Mouse (Mus musculus) heart, embryonic 16.5 days (tissue): ENCODE results near the gene Smlr1. TPM values are rescaled to one million over a fixed set of nuclear protein-coding genes. Genes with fewer than 3 reads are reported as not detected.

Experiments used
- ATAC-seq: fragments of 200-750 bp; cut with Nextera tagmentation; replicated peaks from 2 replicates; pipeline ENCODE4 v1.8.0; 2017; ENCODE audit warnings: moderate number of reproducible peaks; ENCODE audit not compliant: insufficient read depth, low FRiP score; ENCODE audit errors: extremely low read depth
- H3K27ac ChIP-seq: fragments of 300-500 bp; sonication (generic); 2 replicates; pipeline ENCODE4 v1.5.1; 2014; ENCODE audit warnings: mild to moderate bottlenecking, low read length, control low read depth, moderate library complexity
- H3K27me3 ChIP-seq: fragments of 300-500 bp; sonication (generic); 2 replicates; pipeline ENCODE4 v1.6.1; 2014; ENCODE audit warnings: low read length, mixed read lengths; ENCODE audit not compliant: control insufficient read depth, insufficient read depth
- H3K36me3 ChIP-seq: fragments of 300-500 bp; sonication (generic); 2 replicates; pipeline ENCODE4 v1.6.1; 2014; ENCODE audit not compliant: control insufficient read depth, insufficient read depth
- H3K4me1 ChIP-seq: fragments of 300-500 bp; sonication (generic); 2 replicates; pipeline ENCODE4 v1.6.1; 2014; ENCODE audit warnings: low read length, mixed read lengths; ENCODE audit not compliant: control insufficient read depth, insufficient read depth
- H3K4me2 ChIP-seq: fragments of 300-500 bp; sonication (generic); 2 replicates; pipeline ENCODE4 v1.6.1; 2014; ENCODE audit warnings: low read depth, mild to moderate bottlenecking, control low read depth, low read length
- H3K4me3 ChIP-seq: fragments of 300-500 bp; sonication (generic); 2 replicates; pipeline ENCODE4 v1.5.1; 2014; ENCODE audit warnings: mild to moderate bottlenecking, control low read depth, low read length
- H3K9ac ChIP-seq: fragments of 300-500 bp; sonication (generic); 2 replicates; pipeline ENCODE4 v1.6.1; 2014; ENCODE audit warnings: low read length, control low read depth
- H3K9me3 ChIP-seq: fragments of 300-500 bp; sonication (generic); replicated peaks from 2 replicates; pipeline ENCODE4 v1.6.1; 2016; ENCODE audit warnings: low read length; ENCODE audit not compliant: control insufficient read depth
- WGBS: fragments of 180-500 bp; shearing (Covaris S2); extraction: QIAGEN DNeasy Blood & Tissue Kit; methylation state at CpG from one replicate; pipeline ENCODE4 v1.1.7; 2014; 5-methylcytosine and 5-hydroxymethylcytosine counted together
- polyA plus RNA-seq: library from polyadenylated mRNA; unstranded; fragments of >200 nt; fragmentation: Nextera tagmentation; extraction: Ambion mirVana; gene quantifications from 2 replicates; pipeline ENCODE4 v1.2.1, GENCODE M21; 2015

Smlr1 gene
- polyA plus RNA-seq = not detected in 2 replicates

DNA sequence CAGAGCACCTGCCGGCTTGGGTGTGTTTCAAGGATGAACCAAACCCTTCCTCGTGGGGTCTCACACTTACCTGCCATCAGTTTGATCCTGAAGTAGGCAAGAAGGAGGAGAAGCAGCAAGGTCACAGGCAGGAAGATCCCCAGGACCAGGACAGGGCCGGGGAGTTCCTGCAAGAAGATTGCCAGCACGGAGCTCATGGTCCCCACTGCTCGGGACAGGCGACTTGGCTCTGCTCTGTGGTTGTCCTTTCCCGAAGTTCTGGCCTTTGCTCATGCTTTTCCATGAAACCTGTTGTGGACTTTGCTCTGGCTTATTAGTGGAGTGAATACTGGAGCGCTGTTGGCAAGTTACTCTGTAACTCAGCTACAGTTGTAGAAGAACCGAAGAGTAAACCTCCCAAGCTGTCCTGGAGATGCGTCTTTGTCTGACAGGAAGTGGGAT, at the start of gene Smlr1:
TSS of gene Smlr1 (minus strand) at position 377 of the 441 bp plus-strand sequence.
- Histone ChIP-seq H3K27me3 (no peaks in the 10 kb centered on the region), H3K4me2 (no peak within 1 kb of the TSS), H3K4me1 (peaks cover 16% of the 10 kb centered on the region), H3K27ac (no peak within 1 kb of the TSS), H3K4me3 (no peak within 1 kb of the TSS), H3K36me3 (no peaks in the 10 kb centered on the region), H3K9me3 (no peaks in the 10 kb centered on the region), H3K9ac (no peak within 1 kb of the TSS)
- whole genome bisulfite sequencing = 87% methylated on average over 10 of the region's 10 CpGs
- no peak for ATAC-seq

DNA sequence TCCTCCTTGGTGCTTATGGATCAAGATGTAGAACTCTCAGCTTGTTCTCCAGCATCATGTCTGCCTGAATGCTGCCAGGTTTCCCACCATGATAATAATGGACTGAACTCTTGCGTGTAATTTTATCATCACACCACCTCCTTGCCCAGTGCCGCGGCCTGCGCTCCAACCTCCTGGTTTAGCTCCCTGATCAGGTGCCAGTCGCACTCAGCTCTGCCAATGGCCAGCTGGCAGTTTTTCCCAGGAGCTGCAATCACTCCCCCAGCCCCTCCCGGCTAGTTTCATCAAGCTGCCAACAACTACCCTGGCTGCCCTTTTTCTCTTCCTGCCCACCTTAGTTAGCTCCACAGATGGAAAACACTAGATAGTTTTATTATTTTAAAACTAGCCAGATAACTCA, 48.8 kb upstream of the Smlr1 start:
- no peak for ATAC-seq
- 86% methylated on average over 6 of the region's 6 CpGs for WGBS
- Histone ChIP-seq H3K27me3 (no peaks in the 10 kb centered on the region), H3K9me3 (no peaks in the 10 kb centered on the region), H3K27ac (no peak overlapping the region), H3K4me2 (no peak overlapping the region), H3K4me3 (no peak overlapping the region), H3K9ac (no peak overlapping the region), H3K4me1 (no peaks in the 10 kb centered on the region), H3K36me3 (no peaks in the 10 kb centered on the region)

DNA sequence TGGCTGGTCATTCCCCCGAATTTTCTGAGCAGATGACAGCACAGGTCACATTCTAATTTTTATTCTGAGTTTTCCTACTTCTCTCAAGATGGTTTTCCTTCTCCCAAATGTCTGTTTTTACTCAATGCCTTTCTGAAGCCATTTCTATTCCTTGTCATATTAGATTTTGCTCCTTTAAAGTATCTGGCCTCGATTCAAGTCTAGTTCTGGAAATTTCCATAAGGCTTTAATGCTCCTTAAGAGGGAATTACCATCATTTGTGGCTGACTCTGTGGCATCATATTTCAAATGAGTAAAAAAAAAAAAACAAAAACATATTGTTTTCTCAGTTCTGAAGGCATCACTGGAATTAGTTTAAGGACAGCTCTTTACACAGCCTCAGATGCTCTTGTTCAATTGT, 44.0 kb upstream of the Smlr1 start:
- no peaks in the 10 kb centered on the region for H3K36me3 ChIP-seq
- H3K27ac ChIP-seq = no peak overlapping the region
- no peaks in the 10 kb centered on the region for H3K27me3 ChIP-seq
- no peaks in the 10 kb centered on the region for H3K9me3 ChIP-seq
- WGBS = 74% methylated on average over 2 of the region's 2 CpGs
- no peak for ATAC-seq
- H3K4me3 ChIP-seq = no peak overlapping the region
- H3K9ac ChIP-seq = no peak overlapping the region
- no peaks in the 10 kb centered on the region for H3K4me1 ChIP-seq
- no peak overlapping the region for H3K4me2 ChIP-seq

DNA sequence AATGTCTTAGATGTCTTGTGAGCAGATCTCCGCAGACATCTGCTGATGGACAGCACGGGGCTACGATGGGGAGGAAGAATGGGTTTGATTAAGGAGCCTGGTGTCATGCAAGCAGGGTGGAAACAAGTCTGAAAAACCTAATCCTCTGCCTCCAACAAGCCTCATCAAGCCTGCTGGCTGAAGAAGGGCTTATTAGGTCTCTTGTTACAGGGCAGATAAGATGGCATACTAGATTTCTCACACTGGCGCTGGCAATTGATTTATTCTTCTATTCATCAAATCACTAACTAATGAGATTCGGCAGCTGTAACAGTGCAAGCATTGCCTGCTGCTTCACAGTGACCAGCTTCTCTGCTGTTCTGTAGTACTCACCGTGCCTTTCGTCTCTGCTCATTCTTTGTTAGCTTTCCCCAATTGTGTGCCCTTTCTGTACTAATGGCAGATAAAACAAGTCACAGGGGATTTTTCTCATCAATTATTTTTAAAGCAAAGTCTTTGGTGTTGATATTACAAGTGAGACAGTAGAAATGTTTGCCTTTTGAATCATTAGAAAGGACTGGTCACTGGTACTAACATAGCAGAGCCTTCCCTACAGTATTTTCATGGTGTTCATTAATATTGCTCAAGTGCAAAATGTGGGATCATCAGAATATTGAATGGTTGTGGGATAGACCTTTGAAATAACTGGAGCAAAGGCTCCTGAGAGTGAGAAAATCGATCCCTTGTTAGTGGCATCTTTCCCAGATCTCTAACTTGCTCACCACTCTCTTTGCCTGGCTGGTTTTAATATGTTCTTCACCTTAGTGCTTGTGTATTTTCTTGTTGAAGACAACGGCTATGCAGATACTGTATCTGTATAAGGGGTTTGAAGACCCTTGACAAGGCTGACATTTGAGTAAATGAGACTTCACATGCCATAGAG, 35.5 kb upstream of the Smlr1 start:
- H3K4me1 ChIP-seq = no peaks in the 10 kb centered on the region
- no peak overlapping the region for H3K27ac ChIP-seq
- no peaks in the 10 kb centered on the region for H3K27me3 ChIP-seq
- no peak for ATAC-seq
- H3K9ac ChIP-seq = no peak overlapping the region
- no peak overlapping the region for H3K4me3 ChIP-seq
- H3K9me3 ChIP-seq = no peaks in the 10 kb centered on the region
- no peaks in the 10 kb centered on the region for H3K36me3 ChIP-seq
- 75% methylated on average over 9 of the region's 9 CpGs for WGBS
- H3K4me2 ChIP-seq = no peak overlapping the region

DNA sequence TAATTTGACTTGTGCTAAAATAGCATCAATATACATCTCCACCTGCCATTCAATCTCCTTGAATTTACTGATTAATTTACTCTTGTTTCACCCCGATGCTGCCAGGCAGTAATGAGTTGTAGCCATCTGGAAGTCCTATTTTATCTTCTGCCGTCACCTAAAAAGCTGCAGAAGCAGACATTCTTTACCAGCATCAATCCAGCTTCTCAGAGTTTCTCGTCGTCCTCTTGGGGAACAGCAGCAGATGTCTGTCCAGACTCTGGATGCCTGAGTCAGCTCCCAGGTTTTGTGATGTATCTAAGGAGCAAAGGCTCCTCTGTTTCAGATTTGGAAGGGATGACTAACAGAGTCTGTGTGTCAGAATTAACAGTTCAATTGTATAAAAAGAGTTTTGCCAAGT, 16.9 kb upstream of the Smlr1 start:
- Histone ChIP-seq H3K36me3 (no peaks in the 10 kb centered on the region), H3K27me3 (no peaks in the 10 kb centered on the region), H3K27ac (no peak overlapping the region), H3K4me2 (no peak overlapping the region), H3K4me1 (no peaks in the 10 kb centered on the region), H3K9me3 (no peaks in the 10 kb centered on the region; the same call in 1 of the 2 replicates), H3K4me3 (no peak overlapping the region), H3K9ac (no peak overlapping the region)
- no peak for ATAC-seq
- 54% methylated on average over 4 of the region's 4 CpGs for WGBS

DNA sequence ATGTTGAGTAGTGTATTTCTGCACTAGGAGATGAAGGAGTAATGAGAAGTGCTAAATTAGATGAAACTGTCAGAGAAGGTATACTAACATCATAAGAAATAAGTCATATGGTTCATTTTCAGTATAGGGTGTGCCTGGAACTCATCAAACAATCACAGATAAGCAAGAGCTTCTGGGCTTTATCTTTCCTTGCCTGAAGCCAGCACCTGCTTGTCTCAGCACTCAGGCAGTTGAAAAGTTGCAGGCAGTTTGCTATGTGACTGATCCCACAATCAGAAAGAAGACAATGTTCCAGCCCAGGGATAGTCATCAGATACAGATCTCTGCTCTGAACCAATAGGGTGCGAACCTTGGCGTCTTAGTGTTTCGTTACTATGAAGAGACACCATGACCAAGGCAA, 5.0 kb upstream of the Smlr1 start:
- Histone ChIP-seq H3K27me3 (no peaks in the 10 kb centered on the region), H3K4me2 (no peak overlapping the region), H3K36me3 (no peaks in the 10 kb centered on the region), H3K9me3 (no peaks in the 10 kb centered on the region), H3K4me3 (no peak overlapping the region), H3K4me1 (peaks cover 3% of the 10 kb centered on the region; the same call in 1 of the 2 replicates), H3K9ac (no peak overlapping the region), H3K27ac (no peak overlapping the region)
- no peak for ATAC-seq
- 92% methylated on average over 3 of the region's 3 CpGs for WGBS

DNA sequence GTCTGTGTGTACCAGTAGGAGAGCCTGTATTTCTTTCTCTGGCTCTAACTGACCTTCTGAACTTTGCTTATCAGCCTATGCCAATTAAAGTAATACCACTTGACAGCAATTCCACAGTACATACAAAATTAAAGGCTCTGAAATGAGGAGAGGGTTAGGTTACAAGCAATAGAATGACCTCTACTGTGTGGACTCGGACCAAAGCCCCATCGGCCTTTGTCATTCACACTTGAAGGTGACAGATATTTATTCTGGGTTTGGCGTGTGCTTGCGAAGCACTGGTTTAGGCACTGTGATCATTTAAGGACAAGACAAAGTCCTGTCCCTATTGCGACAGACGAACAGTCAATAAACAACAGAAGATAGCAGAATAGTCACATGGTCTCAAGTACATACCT, 3.7 kb upstream of the Smlr1 start:
- no peak overlapping the region for H3K9ac ChIP-seq
- H3K9me3 ChIP-seq = no peaks in the 10 kb centered on the region
- H3K4me3 ChIP-seq = no peak overlapping the region
- H3K4me2 ChIP-seq = peak overlapping the region; percentile 41
- no peaks in the 10 kb centered on the region for H3K36me3 ChIP-seq
- H3K4me1 ChIP-seq = peaks cover 3% of the 10 kb centered on the region; the same call in 1 of the 2 replicates
- H3K27me3 ChIP-seq = no peaks in the 10 kb centered on the region
- WGBS = 36% methylated on average over 6 of the region's 6 CpGs
- peak overlapping the region; percentile 68 for H3K27ac ChIP-seq
- peak; percentile 68 for ATAC-seq

DNA sequence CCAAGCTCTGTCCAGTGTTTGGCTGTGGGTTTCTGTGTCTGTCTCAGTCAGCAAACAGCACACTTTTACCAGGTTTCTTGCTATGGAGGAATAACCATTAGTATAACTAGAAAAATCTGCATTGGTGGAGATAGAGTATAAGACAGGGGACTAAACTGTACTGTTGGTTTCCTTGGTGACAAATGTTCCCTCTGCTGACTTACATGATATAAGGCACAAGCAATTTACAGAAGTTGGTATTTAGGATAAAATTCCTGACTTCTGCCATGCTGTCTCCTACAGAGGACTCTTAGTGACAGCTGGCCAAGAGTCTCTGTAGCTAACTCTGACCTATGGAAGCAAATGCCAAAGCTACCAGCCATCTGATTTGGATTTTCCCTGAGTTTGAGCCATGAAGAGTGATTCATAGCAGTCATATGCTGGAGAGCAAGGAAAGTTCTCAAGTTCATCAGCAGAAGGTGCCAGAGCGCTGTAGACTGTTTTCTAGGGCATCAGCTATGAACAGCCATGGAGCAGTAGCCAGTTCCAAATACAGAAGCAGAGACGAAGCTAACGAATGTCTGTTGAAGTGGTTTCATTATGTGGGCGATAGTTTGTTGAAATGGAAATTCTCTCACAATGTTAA, 3.2 kb upstream of the Smlr1 start:
- Histone ChIP-seq H3K4me2 (peak overlapping the region; percentile 41), H3K27ac (peak overlapping the region; percentile 68), H3K9ac (no peak overlapping the region), H3K4me1 (peaks cover 3% of the 10 kb centered on the region; the same call in 1 of the 2 replicates), H3K4me3 (no peak overlapping the region), H3K27me3 (no peaks in the 10 kb centered on the region), H3K9me3 (no peaks in the 10 kb centered on the region), H3K36me3 (no peaks in the 10 kb centered on the region)
- ATAC-seq = peak; percentile 74
- 33% methylated on average over 4 of the region's 4 CpGs for WGBS

DNA sequence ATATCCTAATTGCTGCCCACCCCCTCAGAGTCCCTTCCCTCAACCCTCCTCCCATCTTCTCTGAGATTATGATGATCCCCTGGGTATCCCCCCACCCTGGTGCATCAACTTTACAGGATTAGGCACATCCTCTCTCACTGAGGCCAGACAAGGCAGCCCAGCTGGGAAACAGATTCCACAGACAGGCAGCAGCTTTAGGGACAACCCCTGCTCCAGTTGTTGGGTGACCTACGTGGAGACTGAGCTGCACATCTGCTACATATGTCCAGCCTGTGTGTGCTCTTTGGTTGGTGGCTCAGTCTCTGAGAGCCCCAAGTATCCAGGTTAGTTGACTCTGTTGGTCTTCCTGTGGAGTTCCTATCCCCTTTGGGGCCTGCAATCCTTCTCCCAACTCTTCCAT, 2.7 kb upstream of the Smlr1 start:
- ATAC-seq = no peak
- Histone ChIP-seq H3K27me3 (no peaks in the 10 kb centered on the region), H3K4me1 (peaks cover 8% of the 10 kb centered on the region; the same call in 1 of the 2 replicates), H3K9ac (no peak overlapping the region), H3K4me2 (no peak overlapping the region), H3K9me3 (no peaks in the 10 kb centered on the region), H3K27ac (no peak overlapping the region), H3K36me3 (no peaks in the 10 kb centered on the region), H3K4me3 (no peak overlapping the region)
- WGBS = 71% methylated on average over 1 of the region's 1 CpGs
